Mouse (Mus musculus) layer of hippocampus, adult 11-12 months (tissue): ENCODE results near the gene Grid2ip.

Source experiments
- DNase-seq: peaks from one replicate; pipeline ENCODE4 v3.0.0; 2022; ENCODE audit warnings: low spot score

Grid2ip gene

DNA sequence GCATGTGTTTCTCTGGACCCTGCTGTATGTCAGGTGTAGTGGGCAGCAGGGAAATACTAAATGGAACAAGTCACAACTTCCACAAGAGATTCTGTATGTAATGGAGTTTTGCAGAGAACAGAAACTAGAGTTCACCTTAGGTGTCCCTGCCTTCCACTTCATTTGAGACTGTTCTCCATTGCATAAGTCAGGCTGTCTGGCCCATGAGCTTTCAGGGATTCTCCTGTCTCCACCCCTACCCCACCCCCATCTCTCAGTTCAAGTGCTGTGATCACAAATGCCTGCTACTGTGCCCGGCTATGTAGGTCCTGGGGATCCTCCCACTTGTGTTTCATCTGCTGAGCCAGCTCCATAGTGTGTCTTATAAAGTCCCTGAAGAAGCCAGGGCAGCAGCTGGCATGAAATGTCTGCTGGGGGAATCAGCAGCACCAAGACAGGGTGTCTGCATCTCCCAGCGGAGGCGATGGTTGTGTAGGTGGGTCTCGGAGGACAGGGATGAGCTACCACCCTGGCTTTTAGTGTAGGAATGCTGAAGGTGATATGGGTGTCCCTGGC, 53.8 kb downstream of the Grid2ip start:
- DNase-seq, result no peak

DNA sequence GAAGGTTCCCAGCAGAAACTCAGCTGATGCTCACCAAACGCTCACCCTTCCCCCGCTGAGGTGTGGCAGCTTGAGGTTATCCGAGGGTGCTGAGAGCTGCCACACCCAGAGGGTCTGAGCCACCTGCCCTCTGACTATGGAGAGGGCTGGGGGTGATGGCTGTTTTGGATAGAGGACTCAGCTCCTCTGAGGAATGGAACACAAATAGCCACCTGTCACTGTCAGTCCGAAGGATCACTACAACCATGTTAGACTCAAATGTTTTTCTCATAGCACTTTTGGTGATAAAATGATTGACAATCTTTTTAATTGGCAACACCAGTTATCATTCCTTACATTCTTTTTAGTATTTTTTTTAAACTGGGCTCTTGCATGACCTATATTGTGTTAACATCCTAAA, 64.3 kb downstream of the Grid2ip start:
- no peak for DNase-seq

DNA sequence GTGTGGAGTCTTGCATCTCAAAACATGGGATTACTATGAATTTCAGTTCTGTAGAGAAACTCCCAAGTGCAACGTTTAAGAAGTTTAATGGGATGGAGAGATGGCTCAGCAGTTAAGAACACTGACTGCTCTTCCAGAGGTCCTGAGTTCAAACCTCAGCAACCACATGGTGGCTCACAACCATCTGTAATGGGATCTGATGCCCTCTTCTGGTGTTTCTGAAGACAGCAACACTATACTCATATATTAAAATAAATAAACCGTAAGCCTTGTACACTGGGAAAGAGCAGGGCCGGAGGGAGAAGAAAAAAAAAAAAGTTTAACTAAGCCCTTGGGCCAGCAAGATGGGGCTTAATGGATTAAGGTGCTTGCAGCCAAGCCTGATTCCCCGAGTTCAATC, 65.9 kb downstream of the Grid2ip start:
- no peak for DNase-seq

DNA sequence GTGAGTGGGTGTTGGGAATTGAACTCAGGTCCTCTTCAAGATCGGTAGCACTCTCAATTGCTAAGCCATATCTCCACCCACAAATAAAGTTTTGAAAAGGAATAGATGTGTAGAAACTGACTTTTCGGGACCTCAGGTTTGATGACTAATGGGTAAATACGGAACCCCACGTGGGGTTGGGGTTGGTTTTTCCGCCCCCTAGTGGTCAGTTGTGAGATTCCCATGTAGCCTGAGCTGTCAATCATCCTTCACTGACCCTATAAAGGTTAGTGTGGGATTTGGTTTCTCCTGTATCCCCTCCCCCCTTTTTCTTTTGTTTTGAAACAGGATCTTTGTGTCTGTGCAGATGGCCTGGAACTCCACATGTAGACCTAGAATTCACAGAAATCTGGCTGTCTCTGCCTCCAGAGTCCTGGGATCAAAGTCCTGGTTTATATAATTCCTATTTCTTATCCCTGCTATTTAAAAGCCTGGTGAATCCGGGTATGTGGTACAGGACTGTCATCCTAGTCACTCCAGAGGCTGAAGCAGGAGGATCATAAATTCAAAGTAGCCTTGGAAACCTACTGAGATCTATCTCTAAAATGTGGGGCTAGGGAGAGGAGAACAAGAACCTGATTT, 66.9 kb downstream of the Grid2ip start:
- peak; percentile 50 for DNase-seq

DNA sequence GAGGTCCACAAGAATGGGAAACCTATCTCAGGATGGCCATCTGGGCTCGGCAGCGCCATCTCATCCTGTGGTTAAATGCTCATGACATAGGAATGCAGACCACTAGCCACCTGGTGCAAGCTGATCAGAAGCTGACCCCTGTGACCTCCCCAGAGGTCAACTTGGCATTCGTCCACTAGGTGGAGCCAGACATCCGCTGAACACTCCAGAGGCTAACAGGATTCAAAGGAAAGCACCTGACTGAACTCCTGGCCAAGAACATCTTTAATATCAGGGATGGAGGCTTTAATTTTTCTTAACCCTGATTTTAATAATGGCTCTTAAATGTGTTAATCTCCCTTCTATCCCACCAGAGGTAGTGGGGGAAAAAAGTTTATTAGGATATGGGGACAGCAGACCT, 77.3 kb downstream of the Grid2ip start:
- DNase-seq, result peak; percentile 58

DNA sequence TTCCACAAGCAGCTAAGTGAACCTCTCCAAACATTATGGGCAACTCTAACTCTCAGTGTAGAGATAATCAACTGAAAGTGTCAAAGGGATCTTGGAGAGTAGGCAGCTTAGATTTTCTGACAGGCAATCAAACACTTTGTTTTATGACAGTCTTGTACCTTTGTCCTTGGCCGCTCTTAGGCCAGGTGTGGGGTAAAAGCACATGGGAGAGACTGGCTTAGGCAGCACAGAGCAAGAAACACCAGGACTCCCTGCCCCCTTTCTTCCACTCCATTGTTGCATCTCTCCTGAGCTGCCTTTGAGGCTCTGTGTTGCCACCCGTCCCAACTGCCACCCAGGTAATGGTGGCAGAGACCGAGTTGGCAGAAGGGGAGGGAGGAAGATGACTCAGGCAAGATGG, 84.2 kb downstream of the Grid2ip start:
- no peak for DNase-seq

DNA sequence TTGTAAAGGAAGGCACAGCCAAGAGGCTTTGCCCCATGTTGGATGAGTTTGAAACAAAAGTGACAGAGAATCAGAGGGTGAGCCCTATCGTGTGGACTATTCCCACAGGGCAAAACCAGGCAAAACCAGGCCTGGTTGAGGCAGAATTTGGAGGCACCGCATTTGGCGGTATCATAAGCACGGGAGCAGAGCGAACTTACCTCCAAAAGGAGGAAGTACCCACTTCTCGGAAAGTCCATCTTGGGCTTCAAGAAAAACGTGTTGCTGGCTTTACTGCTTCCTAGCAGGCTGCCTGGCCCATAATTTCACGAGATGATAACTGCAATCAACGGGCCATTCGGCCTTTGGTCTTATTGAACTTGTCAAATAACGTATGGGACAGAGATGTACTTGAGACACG, 84.6 kb downstream of the Grid2ip start:
- no peak for DNase-seq
